In the genomic region with DNA sequence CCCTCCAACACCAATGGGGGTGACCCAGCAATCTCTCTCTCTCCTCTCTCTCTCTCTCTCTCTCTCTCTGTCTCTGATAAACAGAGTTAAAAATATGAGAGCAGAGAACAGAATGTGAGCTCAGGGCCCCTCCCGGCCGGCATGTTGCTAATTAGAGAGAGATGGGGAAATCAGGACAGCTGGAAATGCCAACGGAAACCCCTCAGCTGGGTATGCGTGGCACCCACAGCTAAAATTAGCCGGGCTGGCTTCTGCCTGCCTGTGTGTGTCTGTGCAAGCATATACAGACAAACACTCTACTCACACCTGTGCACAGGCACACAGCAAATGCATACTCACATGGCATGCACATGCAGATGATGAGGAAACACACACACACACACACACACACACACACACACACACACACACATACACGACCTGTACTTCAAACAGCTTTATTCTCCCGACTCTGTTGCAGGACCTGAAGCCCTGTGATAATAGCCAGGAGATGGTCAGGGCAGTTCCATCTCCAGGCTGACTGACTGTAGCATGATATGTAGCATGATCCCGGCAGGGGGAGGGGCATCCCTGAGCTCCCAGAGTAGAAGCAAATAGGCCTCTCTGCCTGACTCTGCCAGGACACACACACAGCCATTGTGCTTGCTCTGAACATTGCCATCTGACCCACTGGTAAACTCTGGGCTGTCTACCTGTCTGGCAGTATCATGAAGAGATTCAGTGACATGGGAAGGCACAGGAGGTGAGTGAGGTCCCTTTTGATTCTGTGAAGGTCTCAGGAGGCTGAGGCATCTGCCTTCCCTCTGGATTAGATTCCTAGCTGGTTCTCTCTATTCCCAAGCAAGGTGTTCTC, we compare ENCODE assay signal across 8 mouse cellular contexts.
DNase-seq lines count a peak whose midpoint lies in the region; ATAC-seq lines count a peak whose summit lies in the region.

No protein-coding gene starts in this region.

- H3K4me2 ChIP-seq in kidney, embryonic 14.5 days (replicated peaks; ENCODE audit: low read depth, low read length) = no peak overlapping the region
- H3K4me2 ChIP-seq in embryonic facial prominence, embryonic 13.5 days = no peak overlapping the region
- peak overlapping the region; percentile 1; the same call in 1 of the 2 replicates for H3K4me2 ChIP-seq in heart, embryonic 15.5 days
- no peak overlapping the region for H3K4me2 ChIP-seq in limb, embryonic 15.5 days

- H3K9me3 ChIP-seq in kidney, embryonic 14.5 days (ENCODE audit: control insufficient read depth, low read length) = no peaks in the 10 kb centered on the region
- no peaks in the 10 kb centered on the region for H3K9me3 ChIP-seq in embryonic facial prominence, embryonic 13.5 days
- H3K9me3 ChIP-seq in heart, embryonic 15.5 days (replicated peaks) = no peaks in the 10 kb centered on the region
- no peaks in the 10 kb centered on the region for H3K9me3 ChIP-seq in limb, embryonic 15.5 days

- 71% methylated on average over 8 of the region's 8 CpGs for WGBS in kidney, embryonic 14.5 days
- 25% methylated on average over 8 of the region's 8 CpGs for WGBS in embryonic facial prominence, embryonic 13.5 days
- 36% methylated on average over 8 of the region's 8 CpGs for WGBS in heart, embryonic 15.5 days
- WGBS in limb, embryonic 15.5 days = 43% methylated on average over 8 of the region's 8 CpGs

- no peak overlapping the region for H3K27ac ChIP-seq in kidney, embryonic 14.5 days (ENCODE audit: low read depth, low read length)
- H3K27ac ChIP-seq in embryonic facial prominence, embryonic 13.5 days = 0 out of 2 replicates have a peak overlapping the region, but pooled peaks have one; percentile 16
- H3K27ac ChIP-seq in heart, embryonic 15.5 days = peak overlapping the region; percentile 83
- H3K27ac ChIP-seq in limb, embryonic 15.5 days = 0 out of 2 replicates have a peak overlapping the region, but pooled peaks have one; percentile 9

- peaks cover 12% of the 10 kb centered on the region for H3K4me1 ChIP-seq in kidney, embryonic 14.5 days (ENCODE audit: control insufficient read depth, insufficient read depth, low read length)
- H3K4me1 ChIP-seq in embryonic facial prominence, embryonic 13.5 days = peaks cover 26% of the 10 kb centered on the region
- peaks cover 85% of the 10 kb centered on the region for H3K4me1 ChIP-seq in heart, embryonic 15.5 days (replicated peaks)
- H3K4me1 ChIP-seq in limb, embryonic 15.5 days = peaks cover 19% of the 10 kb centered on the region

- no peak overlapping the region for H3K4me3 ChIP-seq in kidney, embryonic 14.5 days (ENCODE audit: low read length)
- H3K4me3 ChIP-seq in embryonic facial prominence, embryonic 13.5 days = no peak overlapping the region
- H3K4me3 ChIP-seq in heart, embryonic 15.5 days = no peak overlapping the region
- no peak overlapping the region for H3K4me3 ChIP-seq in limb, embryonic 15.5 days

- no peaks in the 10 kb centered on the region for H3K27me3 ChIP-seq in kidney, embryonic 14.5 days (ENCODE audit: control insufficient read depth, insufficient read depth, low read length)
- no peaks in the 10 kb centered on the region for H3K27me3 ChIP-seq in embryonic facial prominence, embryonic 13.5 days
- no peaks in the 10 kb centered on the region for H3K27me3 ChIP-seq in heart, embryonic 15.5 days
- no peaks in the 10 kb centered on the region for H3K27me3 ChIP-seq in limb, embryonic 15.5 days

- peak; percentile 21 for DNase-seq in kidney, postnatal 10 days
- DNase-seq in cerebellum, postnatal 36 days = no peak
- no peak for DNase-seq in natural killer cell, adult 2 months (ENCODE audit: low spot score in 2 of 2)
- DNase-seq in cerebellum, adult 8-10 months = no peak

- peaks cover 35% of the 10 kb centered on the region for H3K36me3 ChIP-seq in kidney, embryonic 14.5 days (ENCODE audit: control insufficient read depth, insufficient read depth, low read length)
- H3K36me3 ChIP-seq in embryonic facial prominence, embryonic 13.5 days = peaks cover 72% of the 10 kb centered on the region
- H3K36me3 ChIP-seq in heart, embryonic 15.5 days = peaks cover 64% of the 10 kb centered on the region
- H3K36me3 ChIP-seq in limb, embryonic 15.5 days = peaks cover 79% of the 10 kb centered on the region

- no peak for ATAC-seq in kidney, embryonic 14.5 days (ENCODE audit: low FRiP score, low TSS enrichment)
- ATAC-seq in embryonic facial prominence, embryonic 13.5 days (ENCODE audit: insufficient number of reproducible peaks, insufficient read depth, low FRiP score, low TSS enrichment, low read depth) = no peak
- peak; percentile 16 for ATAC-seq in heart, embryonic 15.5 days (replicated peaks; ENCODE audit: insufficient number of reproducible peaks, insufficient read depth, low FRiP score, low read depth)
- no peak for ATAC-seq in limb, embryonic 15.5 days (ENCODE audit: insufficient number of reproducible peaks, low FRiP score, low TSS enrichment, low read depth)

- H3K9ac ChIP-seq in kidney, embryonic 14.5 days (ENCODE audit: low read depth, low read length) = no peak overlapping the region
- no peak overlapping the region; the same call in 1 of the 2 replicates for H3K9ac ChIP-seq in embryonic facial prominence, embryonic 13.5 days
- H3K9ac ChIP-seq in heart, embryonic 15.5 days = peak overlapping the region; percentile 37; the same call in 1 of the 2 replicates
- no peak overlapping the region for H3K9ac ChIP-seq in limb, embryonic 15.5 days
